Mouse (Mus musculus) urinary bladder, adult 18-20 months (tissue): ENCODE measurements around the gene Cux1.
A peak's percentile ranks its signal among the peaks of the same experiment; 100 is the strongest.
"Not testable (repeated sequence)": the region's sequence is repeated elsewhere in the genome, so short reads cannot be mapped to it uniquely, and the experiment has no call there.

Experiments
- DNase-seq, 2 experiments: peaks; one replicate each; pipeline ENCODE4 v3.0.0; 2022; ENCODE audit warnings: low spot score in 2 of 2, mixed read lengths in 2 of 2

Cux1 gene

DNA sequence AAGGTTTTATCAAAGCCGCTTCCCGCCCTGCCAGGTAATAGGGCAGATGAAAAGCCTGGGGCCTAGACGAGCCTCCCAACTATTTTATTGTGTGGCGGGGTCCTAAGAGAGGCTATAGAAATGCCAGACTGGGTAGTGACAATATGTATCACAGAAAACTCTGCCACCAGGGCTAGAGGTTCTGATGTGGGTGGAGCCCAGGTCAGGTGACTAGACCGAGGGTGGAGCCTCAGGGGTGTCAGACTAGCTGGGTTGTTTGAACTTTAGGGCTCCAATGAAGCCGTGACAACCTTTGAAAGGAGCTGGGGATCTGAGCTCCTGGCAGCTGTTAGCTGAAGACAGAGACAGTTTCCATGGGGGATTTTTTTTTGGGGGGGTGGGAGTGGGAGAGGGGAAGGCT, 318.8 kb downstream of the Cux1 start:
- no peak for DNase-seq

DNA sequence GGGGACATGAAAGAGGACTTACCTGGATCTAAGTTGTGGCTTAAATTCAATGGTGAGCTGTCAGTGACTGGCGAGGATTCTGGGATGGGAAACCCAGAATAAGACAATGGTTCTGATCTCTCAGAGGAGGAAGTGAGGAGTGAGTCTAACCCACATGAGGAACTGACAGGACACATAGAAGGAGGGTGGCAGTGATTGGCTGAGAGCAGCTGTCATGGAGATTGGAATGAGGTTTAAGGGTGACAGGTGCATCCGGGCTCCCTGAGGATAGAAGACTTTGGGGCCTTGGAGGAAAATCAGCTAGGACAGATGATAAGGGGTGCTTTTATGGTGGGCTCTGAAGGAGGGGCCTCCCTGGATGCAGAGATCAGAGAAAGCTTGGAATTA, 320.8 kb downstream of the Cux1 start, which contains the start of gene Sh2b2:
TSS of gene Sh2b2 (minus strand) at position 105 of the 387 bp plus-strand sequence.
- DNase-seq: no peak

DNA sequence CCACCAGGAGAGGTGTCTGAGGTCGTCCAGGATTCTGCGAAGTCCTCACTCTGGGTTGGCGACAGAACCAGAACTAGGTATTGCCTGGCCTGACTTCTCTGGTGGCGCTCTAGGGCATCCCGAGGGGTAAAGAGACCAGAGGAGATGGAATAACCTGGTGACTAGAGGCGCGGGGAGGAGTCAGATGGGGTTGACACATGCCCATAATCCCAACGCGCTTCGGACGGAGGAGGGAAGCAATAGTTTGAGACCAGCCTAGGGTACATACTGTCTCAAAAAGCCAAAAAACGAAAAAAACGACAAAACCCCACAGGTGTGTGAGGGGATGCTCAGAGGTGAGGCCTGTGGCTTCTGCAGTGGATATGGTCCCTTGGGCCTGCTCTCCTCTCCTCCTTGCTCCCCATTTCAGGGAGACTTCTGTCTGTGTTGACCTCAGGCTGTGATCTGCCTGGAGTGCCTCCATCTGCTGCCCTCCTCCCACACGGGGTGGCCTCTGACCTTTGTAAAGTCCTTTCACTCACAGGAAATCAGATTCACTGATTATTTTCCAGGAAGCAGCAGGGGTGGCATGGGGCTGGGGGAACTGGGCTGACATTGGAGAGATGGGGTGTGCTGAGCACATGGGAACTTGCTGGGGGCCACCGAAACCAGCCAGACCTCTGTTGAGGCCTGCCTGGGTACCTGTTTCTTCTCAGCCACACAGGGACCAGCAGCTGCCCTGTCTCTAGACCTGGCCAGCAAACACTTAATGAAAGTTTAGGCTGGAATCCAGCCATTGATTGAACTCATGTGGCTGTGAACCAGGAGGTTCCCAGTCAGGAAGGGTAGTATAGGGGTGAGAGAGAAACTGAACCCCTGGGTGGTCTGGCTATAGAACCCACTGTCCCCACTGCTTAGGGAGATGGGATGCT, 321.5 kb downstream of the Cux1 start:
- DNase-seq: no peak

DNA sequence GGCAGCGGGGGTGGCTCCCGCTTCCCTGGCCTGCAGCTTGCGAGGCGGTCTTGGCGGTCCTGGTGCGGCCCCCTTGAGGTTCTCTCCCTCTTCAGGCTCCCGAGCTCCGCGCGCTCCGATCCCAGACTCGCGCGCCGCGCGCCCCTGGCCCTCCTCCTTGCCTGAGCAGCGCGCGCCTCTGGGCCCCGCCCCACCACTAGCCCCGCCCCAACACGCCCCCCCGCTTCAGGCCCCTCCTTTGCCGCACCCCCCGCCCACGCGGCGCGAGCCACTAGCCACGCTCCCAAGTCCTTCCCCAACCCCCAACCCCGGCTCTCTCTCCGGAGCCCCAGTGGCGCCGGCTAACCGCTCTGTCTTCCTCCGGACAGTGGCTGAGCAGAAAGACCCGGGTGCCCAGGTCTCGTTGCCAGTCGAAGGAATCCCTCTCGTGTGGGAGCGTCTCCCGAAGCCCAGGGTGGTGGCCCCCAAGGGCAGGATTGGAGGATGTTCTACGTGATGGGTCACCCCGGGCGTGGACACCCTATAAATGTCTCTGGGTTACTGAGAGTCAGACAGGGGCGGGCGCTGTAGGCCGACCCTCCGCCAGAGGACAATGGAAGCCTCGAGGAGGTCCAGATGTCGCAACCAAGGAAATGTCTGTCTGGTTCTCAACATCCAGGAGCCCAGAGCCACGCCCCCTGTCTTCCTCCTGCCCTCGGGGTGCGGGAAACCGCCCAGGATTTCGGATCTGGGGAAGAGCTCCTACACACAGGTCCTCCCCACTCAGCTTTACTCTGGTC, 322.3 kb downstream of the Cux1 start:
- peak; percentile 69 to 83 for DNase-seq

DNA sequence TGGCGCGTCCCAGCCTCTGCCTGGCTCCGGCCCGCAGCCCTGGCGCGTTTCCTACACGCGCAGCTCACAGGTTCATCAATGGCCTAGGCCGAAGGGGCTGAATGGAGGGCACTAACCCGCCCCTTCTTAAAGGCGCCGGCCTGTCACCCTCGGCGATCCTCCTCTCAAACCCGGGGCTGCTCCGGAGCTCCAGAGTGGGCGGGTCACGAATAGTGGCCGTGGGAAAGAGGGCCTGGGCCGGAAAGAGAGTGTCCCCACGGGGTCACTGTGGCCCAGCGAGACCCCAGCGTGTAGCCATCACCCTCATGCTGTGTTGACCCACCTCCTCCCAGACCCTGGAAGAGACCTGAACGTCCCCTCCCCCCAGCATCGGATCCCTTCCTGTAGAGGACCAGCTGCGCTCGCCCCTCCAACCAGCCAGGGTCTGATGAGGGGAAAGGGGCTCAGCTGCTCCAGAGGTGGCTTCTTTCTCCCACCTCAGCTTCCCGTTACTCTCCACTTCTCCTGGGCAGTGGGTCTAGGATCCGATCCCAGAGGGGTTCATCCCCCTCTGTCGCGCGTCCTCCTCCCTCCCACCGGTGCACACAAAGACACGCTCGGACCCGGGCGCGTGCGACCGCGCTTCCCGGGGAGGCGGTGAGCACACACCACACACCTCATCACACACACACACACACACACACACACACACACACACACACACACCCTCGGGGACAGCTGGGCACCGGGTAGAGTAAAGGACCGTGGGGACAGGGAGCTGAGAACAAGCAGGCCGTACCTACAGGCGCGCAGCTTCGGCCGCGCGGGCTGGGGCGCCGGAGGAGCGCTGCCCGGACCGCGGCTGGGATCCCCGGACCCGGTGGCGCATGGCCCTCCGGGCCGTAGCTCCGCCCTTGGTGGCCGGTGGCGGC, 323.2 kb downstream of the Cux1 start:
- DNase-seq: peak in 1 of 2 experiments; percentile 29

DNA sequence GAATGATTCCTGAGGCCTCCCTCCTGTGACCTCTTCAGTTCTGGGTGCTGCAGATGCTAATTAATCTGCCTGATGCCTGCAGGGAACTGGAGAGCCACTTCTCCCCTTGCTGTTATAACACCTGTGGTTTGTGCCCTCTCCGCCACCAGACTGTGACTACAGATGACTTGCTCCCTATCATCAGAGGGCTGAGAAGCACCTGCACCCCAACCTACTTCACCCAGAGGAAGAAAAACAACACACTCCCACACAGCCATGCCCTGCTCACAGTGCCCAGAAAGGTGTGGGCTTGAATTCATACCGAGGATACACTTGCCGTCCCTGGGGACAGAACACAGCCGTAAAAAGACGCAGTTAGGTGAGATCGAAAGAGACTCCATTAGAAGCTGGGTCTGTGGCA, 326.1 kb downstream of the Cux1 start:
- no peak for DNase-seq

DNA sequence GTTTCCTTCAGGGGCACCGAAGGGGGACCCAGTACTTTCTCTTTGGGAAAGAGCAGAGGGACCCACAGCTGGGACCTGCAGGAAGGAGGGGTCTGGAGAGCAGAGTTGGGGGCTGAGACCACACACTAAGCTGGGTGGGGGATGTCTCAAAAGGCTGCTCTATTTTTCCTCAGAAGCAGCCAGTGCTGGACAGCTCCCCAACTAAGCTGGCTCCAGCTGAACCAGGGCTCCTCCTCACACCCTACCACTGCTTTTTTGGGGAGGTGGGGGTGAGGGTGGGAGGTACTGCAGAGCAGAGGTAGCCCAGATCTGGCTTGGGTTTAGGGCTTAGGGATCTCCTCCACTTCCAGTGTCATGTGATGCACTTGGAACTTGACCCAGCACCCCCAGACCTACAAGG, 326.9 kb downstream of the Cux1 start:
- no peak for DNase-seq

DNA sequence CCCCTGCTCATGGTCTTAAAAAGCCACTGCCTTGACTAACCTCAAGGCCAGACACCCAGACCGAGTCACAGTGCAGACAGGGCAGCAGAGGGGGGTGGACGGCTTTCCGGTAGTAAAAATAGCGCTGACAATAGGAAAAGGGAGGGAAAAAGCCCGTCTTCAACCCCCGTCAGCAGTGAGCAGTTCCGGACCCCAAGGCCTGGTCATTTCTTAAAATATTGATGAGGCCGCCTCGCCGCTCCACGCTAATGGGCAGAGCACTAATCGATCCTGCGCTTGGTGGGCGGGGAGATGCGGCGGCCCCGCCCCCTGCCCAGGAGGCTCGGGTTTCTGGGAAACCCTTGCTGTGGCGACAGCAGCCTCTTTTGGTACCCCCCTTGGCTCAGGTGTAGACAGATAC, 329.7 kb downstream of the Cux1 start:
- no peak for DNase-seq

DNA sequence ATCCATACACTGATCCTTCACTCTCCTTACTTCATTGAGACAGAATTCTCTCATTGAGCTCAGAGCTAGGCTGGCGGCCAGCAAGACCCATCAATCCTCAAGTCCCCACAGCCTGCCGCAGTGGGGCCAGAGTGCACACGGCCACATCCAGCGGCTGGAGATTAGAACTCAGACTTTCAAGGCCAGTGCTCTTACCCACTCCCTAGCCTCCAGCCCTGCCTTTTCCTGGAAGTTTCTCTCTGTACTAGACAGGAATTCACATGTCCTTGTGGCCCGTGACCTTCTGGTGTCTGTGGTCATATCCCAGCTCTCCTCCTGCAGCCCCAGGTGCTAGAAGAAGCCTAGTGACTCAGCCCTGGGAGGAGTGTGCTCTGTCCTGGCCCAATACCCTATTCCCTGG, 330.7 kb downstream of the Cux1 start:
- DNase-seq: no peak

DNA sequence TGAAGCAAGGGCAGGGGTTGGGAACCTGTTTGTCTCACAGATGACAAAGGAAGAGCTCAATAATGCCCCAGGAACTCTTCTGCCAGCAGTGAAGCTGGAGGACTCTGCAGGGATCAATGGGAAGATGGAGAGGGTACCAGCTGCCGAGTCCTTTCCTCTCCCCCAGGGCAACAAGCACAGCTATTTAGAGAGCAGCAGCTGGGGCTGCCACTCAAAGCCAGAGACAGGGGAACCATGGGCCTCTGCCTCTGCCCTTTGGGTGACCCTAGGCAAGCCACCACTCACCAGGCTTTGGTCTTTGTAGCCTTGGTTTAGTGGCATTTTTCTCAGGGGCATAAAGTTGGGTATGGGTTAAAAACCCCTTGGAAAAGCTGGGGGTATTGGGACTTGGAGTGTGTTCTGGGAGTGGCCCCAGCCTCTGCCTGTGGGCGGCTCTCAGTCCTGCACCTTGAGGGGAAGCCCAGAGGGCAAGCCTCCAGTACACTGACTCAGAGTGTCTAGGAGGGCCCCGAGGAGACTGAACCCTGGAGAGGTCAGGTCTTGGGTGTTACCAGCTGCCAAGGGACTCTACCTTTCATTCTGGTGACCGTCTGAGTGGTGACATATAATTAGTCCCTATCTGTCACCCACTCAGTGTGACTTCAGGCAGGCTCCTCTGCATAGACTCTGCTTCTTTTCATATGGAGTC, 336.8 kb downstream of the Cux1 start:
- no peak for DNase-seq

DNA sequence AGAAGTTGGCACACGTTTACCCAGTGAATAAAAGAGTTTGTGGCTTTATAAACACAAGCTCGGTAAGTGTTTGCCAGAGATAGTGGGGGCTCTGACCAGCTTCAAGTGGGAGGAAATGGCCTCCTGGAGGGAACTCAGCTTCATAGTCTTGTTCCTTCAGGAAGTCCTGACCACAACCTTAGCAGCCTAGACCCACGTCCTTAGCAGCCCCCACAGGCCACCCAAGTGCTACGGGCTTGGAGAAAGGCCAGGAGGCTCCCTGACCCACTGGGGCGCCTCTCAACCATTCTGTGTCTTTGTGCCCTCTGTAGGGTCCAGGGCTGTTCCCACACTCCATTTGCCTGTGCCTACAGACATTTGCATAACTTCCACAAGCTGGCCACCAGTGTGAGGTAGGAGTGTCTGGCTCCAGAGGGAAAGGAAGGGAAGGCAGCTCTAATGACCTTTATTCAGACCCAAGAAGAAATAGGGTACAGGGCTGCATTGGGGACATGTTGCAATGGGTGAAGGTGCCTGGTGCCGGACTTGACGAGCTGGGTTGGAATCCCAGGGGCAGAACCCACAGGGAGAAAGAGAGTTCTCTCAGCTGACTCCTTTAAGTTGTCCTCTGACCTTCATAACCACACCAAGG, 340.9 kb downstream of the Cux1 start:
- no peak for DNase-seq

DNA sequence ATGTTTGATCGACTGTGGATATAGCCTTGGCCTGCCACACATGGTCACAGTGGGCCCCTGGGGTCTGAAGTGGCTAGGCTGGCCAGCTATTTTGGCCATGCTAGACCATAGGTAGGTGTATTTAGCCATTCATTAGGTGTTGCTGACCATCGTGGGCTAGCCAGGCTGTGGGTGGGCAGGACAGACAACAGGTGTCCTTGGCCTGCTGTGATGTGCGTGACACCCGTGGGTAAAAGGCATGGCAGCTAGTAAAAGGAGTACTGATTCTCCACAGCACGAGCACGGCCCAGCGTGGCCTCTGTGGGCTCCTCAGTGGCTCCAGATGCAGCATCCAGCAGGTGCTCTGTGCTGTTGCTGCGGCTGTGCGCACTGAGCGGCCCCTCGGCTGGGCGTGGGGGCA, 348.7 kb downstream of the Cux1 start:
- DNase-seq: no peak

DNA sequence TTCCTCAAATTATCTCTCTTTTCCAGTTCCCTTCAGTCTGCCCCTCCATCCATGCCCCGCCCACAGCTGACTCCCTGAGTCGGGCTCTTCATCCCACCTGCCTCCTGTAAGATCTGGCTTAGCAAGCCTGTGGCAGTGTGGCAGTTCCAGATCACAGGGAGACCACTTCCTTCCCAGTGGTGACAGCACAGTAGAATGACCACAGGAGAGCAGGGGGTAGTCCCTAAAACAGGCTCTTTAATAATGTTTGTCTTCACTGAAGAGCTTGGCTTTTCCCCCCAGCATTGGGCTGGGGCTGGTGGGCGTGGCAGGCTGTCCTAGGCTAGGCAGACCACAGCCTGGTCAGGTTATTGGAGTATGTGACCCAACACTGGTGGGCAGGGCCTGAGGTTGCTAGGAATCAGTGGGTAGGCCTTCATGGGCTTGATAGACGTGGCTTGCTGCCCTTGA, 349.3 kb downstream of the Cux1 start:
- DNase-seq: no peak

DNA sequence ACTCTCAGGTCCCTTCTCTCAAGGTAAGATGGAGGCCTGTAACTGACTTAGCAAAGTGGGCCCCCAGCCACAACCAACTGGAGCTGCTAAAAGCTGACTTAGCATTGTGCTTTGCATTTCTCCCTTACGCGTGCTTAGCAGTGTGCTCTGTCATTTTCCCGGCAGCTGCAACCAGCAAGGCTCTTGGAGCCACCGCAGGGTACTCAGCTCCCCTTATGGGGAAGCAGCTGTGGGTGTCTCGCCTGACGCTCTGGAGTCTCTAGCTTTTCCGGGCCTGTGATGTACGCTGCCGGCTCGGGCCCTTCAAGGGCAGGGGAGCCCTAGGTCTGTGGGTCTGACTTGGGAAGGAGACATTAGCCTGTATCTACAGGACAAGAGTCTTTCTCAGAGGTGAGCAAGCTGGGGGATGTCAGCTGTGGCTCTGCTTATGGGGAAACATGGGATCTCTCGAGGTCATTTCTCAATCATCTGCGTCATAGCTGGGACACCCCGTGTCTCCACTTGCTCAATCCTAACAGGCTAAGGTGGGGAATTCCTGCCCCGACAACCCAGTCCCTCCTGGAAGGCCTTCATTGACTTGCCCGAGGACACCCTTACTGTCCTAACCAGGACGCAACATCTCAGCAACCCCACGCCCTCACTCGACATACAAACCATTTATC, 350.2 kb downstream of the Cux1 start:
- no peak for DNase-seq

DNA sequence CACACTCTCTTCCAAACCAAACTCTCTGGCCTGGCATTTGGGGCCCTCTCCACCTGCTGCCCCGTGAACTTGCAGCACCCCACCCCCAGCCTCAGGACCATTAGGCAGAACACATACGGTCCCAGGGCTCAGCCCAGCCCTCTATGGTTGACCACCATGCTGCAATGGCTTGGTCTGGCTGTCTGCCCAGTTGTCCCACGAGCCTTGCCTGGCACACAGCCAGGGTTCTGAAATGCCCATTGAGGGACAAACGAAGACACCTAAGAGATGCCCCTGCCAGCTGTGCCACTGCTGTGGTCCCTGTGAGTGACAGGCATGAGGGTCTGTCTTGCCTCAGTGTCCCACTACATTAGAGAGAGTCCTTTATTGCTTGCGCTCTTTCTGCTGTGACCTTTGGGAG, 351.3 kb downstream of the Cux1 start:
- DNase-seq: no peak

DNA sequence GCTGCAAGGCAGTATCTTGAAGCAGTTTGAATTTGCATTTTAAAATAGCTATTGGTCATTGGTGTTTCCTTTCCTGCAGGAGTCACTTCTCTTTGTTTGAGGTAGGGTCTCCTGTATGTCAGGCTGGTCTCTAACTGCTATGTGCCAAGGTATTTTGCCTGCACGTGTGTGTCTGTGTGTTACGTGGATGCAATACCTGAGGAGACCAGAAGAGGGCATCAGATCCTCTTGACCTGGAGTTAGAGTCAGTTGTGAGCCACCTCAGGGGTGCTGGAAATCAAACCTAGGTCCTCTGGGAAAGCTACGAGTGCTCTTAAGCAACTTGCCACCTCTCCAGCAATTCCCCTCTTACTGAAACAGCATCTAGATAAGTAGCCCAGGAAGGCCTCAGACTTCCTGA, 352.1 kb downstream of the Cux1 start:
- no peak for DNase-seq

DNA sequence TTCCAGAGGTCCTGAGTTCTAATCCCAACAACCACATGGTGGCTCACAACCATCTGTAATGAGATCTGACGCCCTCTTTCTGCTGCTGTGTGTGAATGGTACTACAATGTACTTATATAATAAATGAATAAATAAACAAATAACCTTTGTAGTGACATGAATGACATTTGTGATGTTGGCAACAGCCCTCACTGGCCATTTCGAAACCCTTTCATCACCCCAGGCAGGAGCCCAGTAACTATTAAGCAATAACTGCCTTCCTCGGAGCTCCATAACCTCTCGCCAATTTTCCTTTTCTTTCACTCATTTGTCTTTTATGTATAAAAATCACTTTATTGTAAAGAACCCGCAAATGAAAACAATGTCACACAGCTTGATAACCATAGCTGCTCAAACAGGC, 353.6 kb downstream of the Cux1 start:
- DNase-seq: no peak

DNA sequence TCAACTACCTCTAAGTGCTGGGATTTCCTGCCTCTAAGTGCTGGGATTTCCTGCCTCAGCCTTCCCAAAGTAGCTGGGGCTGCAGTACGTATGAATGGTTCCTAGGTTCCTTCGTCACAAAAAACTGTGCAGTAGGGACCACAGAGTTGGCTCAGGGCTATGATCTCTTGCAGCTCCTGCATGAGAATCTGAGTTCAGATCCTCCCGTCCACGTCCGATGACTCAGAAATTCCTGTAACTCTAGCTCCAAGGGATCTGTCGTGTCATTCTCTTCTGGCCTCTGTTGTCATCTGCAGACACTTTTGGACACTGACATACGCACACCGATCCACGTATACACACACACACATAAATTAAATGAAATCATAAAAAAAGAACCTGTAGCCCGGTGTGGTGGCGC, 354.6 kb downstream of the Cux1 start:
- no peak for DNase-seq

DNA sequence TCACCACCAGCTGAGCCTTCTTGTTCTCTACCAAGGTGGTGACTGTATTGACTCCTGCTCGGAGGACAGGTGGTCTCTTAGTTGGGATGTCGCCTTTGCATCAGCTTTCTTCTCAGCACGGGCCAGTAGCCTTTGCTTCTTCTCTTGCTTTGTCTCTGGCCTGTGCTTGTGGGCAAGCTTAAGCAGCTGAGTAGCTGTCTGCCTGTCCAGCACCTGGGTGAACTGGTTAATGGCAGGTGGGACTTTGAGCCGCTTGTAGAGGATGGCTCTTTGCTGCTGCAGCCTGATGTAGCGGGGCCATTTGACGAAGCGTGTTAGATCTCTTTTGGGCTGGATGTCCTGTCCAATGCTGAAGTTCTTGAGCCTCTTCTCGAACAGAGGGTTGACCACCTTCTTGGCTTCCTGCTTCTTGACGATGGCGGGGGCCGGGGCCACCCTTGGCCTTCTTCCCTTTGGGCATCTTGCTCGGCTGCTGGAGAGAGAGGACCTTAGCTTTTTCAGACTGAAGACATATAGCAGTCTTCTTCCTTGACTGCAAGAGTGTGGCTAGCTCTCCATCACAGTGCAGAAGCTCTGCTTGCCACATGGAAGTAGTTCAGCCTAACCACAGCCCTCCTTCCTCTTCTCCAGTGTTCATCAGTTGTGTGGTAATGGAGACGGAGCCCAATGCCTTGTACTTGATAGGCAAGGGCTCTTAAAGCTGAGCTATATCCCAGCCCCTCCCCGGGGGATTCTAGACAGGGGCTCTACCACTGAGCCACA, 355.8 kb downstream of the Cux1 start:
- not testable (repeated sequence) for DNase-seq
